Comparison of ENCODE assay signal across 14 mouse cellular contexts in genomic region chr5:117441242-117441842, GRCm38 (mm10). TPM values are rescaled to one million over a fixed set of nuclear protein-coding genes. Genes with fewer than 3 reads are reported as not detected.
DNase-seq lines count a peak whose midpoint lies in the region; ATAC-seq lines count a peak whose summit lies in the region.
"Had no signal": no experiment of that assay in that cellular context is flagged by ENCODE, and none has a peak within 500 bp of the region (broad histone marks: within the 10 kb centered on the region; RNA-seq: fewer than 3 reads in every experiment).

No protein-coding gene starts in this region.

- no peaks in the 10 kb centered on the region for H3K36me3 ChIP-seq in heart, embryonic 15.5 days
- H3K36me3 ChIP-seq in forebrain, embryonic 16.5 days (ENCODE audit: control insufficient read depth, insufficient read depth), result no peaks in the 10 kb centered on the region
- no peaks in the 10 kb centered on the region for H3K36me3 ChIP-seq in midbrain, embryonic 10.5 days

- H3K4me1 ChIP-seq in heart, embryonic 15.5 days (replicated peaks), result no peaks in the 10 kb centered on the region
- H3K4me1 ChIP-seq in forebrain, embryonic 16.5 days (replicated peaks; ENCODE audit: control insufficient read depth, insufficient read depth, low read length), result peaks cover 8% of the 10 kb centered on the region
- peaks cover 22% of the 10 kb centered on the region for H3K4me1 ChIP-seq in midbrain, embryonic 10.5 days

- DNase-seq in heart, adult 8-10 months (ENCODE audit: low spot score), result no peak
- DNase-seq in midbrain, embryonic 10.5 days (ENCODE audit: low spot score), result peak; percentile 32
- peak; percentile 52 for DNase-seq in retina, postnatal 1 day
- DNase-seq in spleen, postnatal 4 days (ENCODE audit: low spot score in 2 of 2), result no peak
- no peak for DNase-seq in cerebellum, postnatal 4 days (ENCODE audit: low spot score in 2 of 2)
- DNase-seq in gastrocnemius, postnatal 36 days, result no peak
- DNase-seq: adrenal gland, postnatal 36 days; cerebellum, adult 8-10 months; heart, postnatal 10 days; thymus, adult 2 months had no signal

- peak overlapping the region; percentile 25; the same call in 1 of the 2 replicates for H3K4me2 ChIP-seq in heart, embryonic 15.5 days
- peak overlapping the region; percentile 10; the same call in 1 of the 2 replicates for H3K4me2 ChIP-seq in forebrain, embryonic 16.5 days (ENCODE audit: low read length)

- no peak overlapping the region for H3K9ac ChIP-seq in heart, embryonic 15.5 days
- 0 out of 2 replicates have a peak overlapping the region, but pooled peaks have one; percentile 31 for H3K9ac ChIP-seq in forebrain, embryonic 16.5 days (replicated peaks; ENCODE audit: low read depth, low read length)

- no peak; the same call in 1 of the 2 replicates for ATAC-seq in heart, embryonic 15.5 days (replicated peaks; ENCODE audit: insufficient number of reproducible peaks, insufficient read depth, low FRiP score, low read depth)
- ATAC-seq in forebrain, embryonic 16.5 days, result no peak

- intact Hi-C loops in gastrocnemius, postnatal 36 days (cut with DNase I), result no loop called here

- no peak overlapping the region for H3K27ac ChIP-seq in heart, embryonic 15.5 days
- no peak overlapping the region for H3K27ac ChIP-seq in forebrain, embryonic 16.5 days (ENCODE audit: low read length)
- H3K27ac ChIP-seq in midbrain, embryonic 10.5 days (replicated peaks), result peak overlapping the region; percentile 83
- H3K27ac ChIP-seq: kidney, postnatal 0 days; left cerebral cortex, adult 2 months had no signal

- 39% methylated on average over 18 of the region's 18 CpGs for WGBS in heart, embryonic 15.5 days
- 19% methylated on average over 18 of the region's 18 CpGs for WGBS in forebrain, embryonic 16.5 days
- WGBS in midbrain, embryonic 10.5 days, result 37% methylated on average over 18 of the region's 18 CpGs

- H3K9me3 ChIP-seq in heart, embryonic 15.5 days (replicated peaks), result no peaks in the 10 kb centered on the region
- no peaks in the 10 kb centered on the region for H3K9me3 ChIP-seq in forebrain, embryonic 16.5 days (ENCODE audit: control insufficient read depth, low read length)
- H3K9me3 ChIP-seq in midbrain, embryonic 10.5 days (replicated peaks), result no peaks in the 10 kb centered on the region

- no peaks in the 10 kb centered on the region for H3K27me3 ChIP-seq in heart, embryonic 15.5 days
- no peaks in the 10 kb centered on the region for H3K27me3 ChIP-seq in forebrain, embryonic 16.5 days (replicated peaks; ENCODE audit: control insufficient read depth, insufficient read depth, low read length)
- peaks cover 6% of the 10 kb centered on the region; the same call in 1 of the 2 replicates for H3K27me3 ChIP-seq in midbrain, embryonic 10.5 days (ENCODE audit: low read depth, poor library complexity, severe bottlenecking)

- no peak overlapping the region for H3K4me3 ChIP-seq in heart, embryonic 15.5 days
- no peak overlapping the region for H3K4me3 ChIP-seq in forebrain, embryonic 16.5 days (replicated peaks; ENCODE audit: low read length)
- H3K4me3 ChIP-seq in midbrain, embryonic 10.5 days, result peak overlapping the region; percentile 28; the same call in 1 of the 2 replicates
- H3K4me3 ChIP-seq: left cerebral cortex, adult 2 months had no signal

RNA-seq across cellular contexts. Expression of gene Ksr2, which starts 27.5 kb away (rescaled TPM):
- polyA plus RNA-seq in heart, embryonic 15.5 days (2015; fragmentation: Nextera tagmentation; extraction: Ambion mirVana), result 0.08 and 0.14 TPM in 2 replicates
- total RNA-seq in heart, adult 8-10 months (2022), result under 1 TPM; 0.03 to 0.11 (median 0.06) TPM
- 4.3 and 7.5 TPM in 2 replicates for polyA plus RNA-seq in forebrain, embryonic 16.5 days (2015; fragmentation: Nextera tagmentation; extraction: Ambion mirVana)
- 0.52 and 0.68 TPM in 2 replicates for polyA plus RNA-seq in midbrain, embryonic 10.5 days (2016; fragmentation: Nextera tagmentation; extraction: Ambion mirVana)
- under 1 TPM; 0.03 to 0.07 TPM for total RNA-seq in gastrocnemius, postnatal 36 days (2021)

RNA-seq across cellular contexts. Expression of gene Rfc5, which starts 52.5 kb away (rescaled TPM):
- polyA plus RNA-seq in heart, embryonic 15.5 days (2015; fragmentation: Nextera tagmentation; extraction: Ambion mirVana), result 43.6 and 61.1 TPM in 2 replicates
- 1 to 10 TPM; 1.5 to 2.9 (median 2.1) TPM for total RNA-seq in heart, adult 8-10 months (2022)
- polyA plus RNA-seq in forebrain, embryonic 16.5 days (2015; fragmentation: Nextera tagmentation; extraction: Ambion mirVana), result 40.7 and 53.5 TPM in 2 replicates
- polyA plus RNA-seq in midbrain, embryonic 10.5 days (2016; fragmentation: Nextera tagmentation; extraction: Ambion mirVana), result 127 and 151 TPM in 2 replicates
- 1 to 10 TPM; 2.1 to 2.5 TPM for total RNA-seq in gastrocnemius, postnatal 36 days (2021)

Comparison
In these comparisons a context has a peak if more than half of its experiments do, and no peak if none do; other contexts are left out.
1. DNase-seq: peak in midbrain, embryonic 10.5 days (single experiment) and retina, postnatal 1 day (single experiment); none in heart, adult 8-10 months (single experiment), spleen, postnatal 4 days (0 of 2), cerebellum, postnatal 4 days (0 of 2) and gastrocnemius, postnatal 36 days (0 of 2).